Mouse (Mus musculus) cerebellum, adult 11 months (tissue): ENCODE results near the gene Nuak2.
A peak's percentile ranks its signal among the peaks of the same experiment; 100 is the strongest.

Experiments used
- DNase-seq: peaks from one replicate; pipeline ENCODE4 v3.0.0; 2022

Nuak2 gene

GRCm38 (mm10) chr1:132355841-132356242 lies 39.9 kb downstream of the Nuak2 start:
- DNase-seq: peak; percentile 83

- no peak for DNase-seq
Measured at GRCm38 (mm10) chr1:132356841-132357240, 40.9 kb downstream of the Nuak2 start.

GRCm38 (mm10) chr1:132361959-132362358 lies 46.0 kb downstream of the Nuak2 start:
- DNase-seq: no peak

GRCm38 (mm10) chr1:132364388-132364787 lies 48.5 kb downstream of the Nuak2 start:
- DNase-seq: no peak

- DNase-seq: peak; percentile 61
Measured at GRCm38 (mm10) chr1:132364896-132365557, 49.1 kb downstream of the Nuak2 start.

GRCm38 (mm10) chr1:132365645-132366044 lies 49.7 kb downstream of the Nuak2 start:
- DNase-seq: no peak

- DNase-seq: no peak
Measured at GRCm38 (mm10) chr1:132366235-132366634, 50.3 kb downstream of the Nuak2 start.

GRCm38 (mm10) chr1:132366937-132367336 lies 51.0 kb downstream of the Nuak2 start:
- no peak for DNase-seq

GRCm38 (mm10) chr1:132367692-132368506 lies 52.0 kb downstream of the Nuak2 start:
- DNase-seq: peak; percentile 84

GRCm38 (mm10) chr1:132370681-132371173 lies 54.8 kb downstream of the Nuak2 start:
- DNase-seq: no peak

GRCm38 (mm10) chr1:132371298-132372081 lies 55.6 kb downstream of the Nuak2 start:
- no peak for DNase-seq

- no peak for DNase-seq
Measured at GRCm38 (mm10) chr1:132372354-132372753, 56.4 kb downstream of the Nuak2 start.

- no peak for DNase-seq
Measured at GRCm38 (mm10) chr1:132372896-132373534, 57.1 kb downstream of the Nuak2 start.

GRCm38 (mm10) chr1:132374140-132374872 lies 58.4 kb downstream of the Nuak2 start:
- no peak for DNase-seq

GRCm38 (mm10) chr1:132374873-132375244 lies 58.9 kb downstream of the Nuak2 start:
- no peak for DNase-seq

GRCm38 (mm10) chr1:132375256-132375655 lies 59.3 kb downstream of the Nuak2 start:
- DNase-seq: no peak

GRCm38 (mm10) chr1:132376211-132377054 lies 60.5 kb downstream of the Nuak2 start:
- no peak for DNase-seq

- no peak for DNase-seq
Measured at GRCm38 (mm10) chr1:132377055-132377365, 61.1 kb downstream of the Nuak2 start.

- DNase-seq: no peak
Measured at GRCm38 (mm10) chr1:132377811-132378210, 61.9 kb downstream of the Nuak2 start.

- no peak for DNase-seq
Measured at GRCm38 (mm10) chr1:132380550-132381100, 64.7 kb downstream of the Nuak2 start.

- DNase-seq: no peak
Measured at GRCm38 (mm10) chr1:132381929-132382328, 66.0 kb downstream of the Nuak2 start.
